Mouse (Mus musculus): ENCODE data around the gene Kcnh1. TPM values are rescaled to one million over a fixed set of nuclear protein-coding genes. Genes with fewer than 3 reads are reported as not detected.

Gene Kcnh1
- polyA plus RNA-seq, 1 experiment: 30.9 TPM

GRCm38 (mm10) chr1:192291286-192291685, 100.7 kb downstream of the Kcnh1 start:
- no peak overlapping the region for H3K27ac ChIP-seq (ENCODE audit: insufficient read depth, low read length)
- no peak overlapping the region for H3K4me3 ChIP-seq (ENCODE audit: insufficient read depth, low read length)
- no peak for TF ChIP-seq CTCF (IDR thresholded peaks at IDR 0.05; ENCODE audit: extremely low read depth, insufficient read depth, low read length)
- TF ChIP-seq POLR2A (IDR thresholded peaks at IDR 0.05; ENCODE audit: extremely low read depth, insufficient read depth, low read length): no peak
- peaks cover 5% of the 10 kb centered on the region for H3K4me1 ChIP-seq (ENCODE audit: control insufficient read depth, insufficient read depth, low read length)

GRCm38 (mm10) chr1:192293391-192293790, 102.8 kb downstream of the Kcnh1 start:
- TF ChIP-seq POLR2A (IDR thresholded peaks at IDR 0.05; ENCODE audit: extremely low read depth, insufficient read depth, low read length): no peak
- no peak for TF ChIP-seq CTCF (IDR thresholded peaks at IDR 0.05; ENCODE audit: extremely low read depth, insufficient read depth, low read length)
- no peak overlapping the region for H3K27ac ChIP-seq (ENCODE audit: insufficient read depth, low read length)
- H3K4me3 ChIP-seq (ENCODE audit: insufficient read depth, low read length): no peak overlapping the region
- H3K4me1 ChIP-seq (ENCODE audit: control insufficient read depth, insufficient read depth, low read length): peaks cover 4% of the 10 kb centered on the region

- H3K27ac ChIP-seq (ENCODE audit: insufficient read depth, low read length): no peak overlapping the region
- peaks cover 2% of the 10 kb centered on the region; the same call in 1 of the 2 replicates for H3K4me1 ChIP-seq (ENCODE audit: control insufficient read depth, insufficient read depth, low read length)
- no peak for TF ChIP-seq CTCF (IDR thresholded peaks at IDR 0.05; ENCODE audit: extremely low read depth, insufficient read depth, low read length)
- TF ChIP-seq POLR2A (IDR thresholded peaks at IDR 0.05; ENCODE audit: extremely low read depth, insufficient read depth, low read length): no peak
- no peak overlapping the region for H3K4me3 ChIP-seq (ENCODE audit: insufficient read depth, low read length)
Observed at GRCm38 (mm10) chr1:192293921-192294320, 103.3 kb downstream of the Kcnh1 start.

GRCm38 (mm10) chr1:192295243-192295860, 104.8 kb downstream of the Kcnh1 start:
- Histone ChIP-seq H3K4me1 (ENCODE audit: control insufficient read depth, insufficient read depth, low read length) (peaks cover 4% of the 10 kb centered on the region), H3K27ac (ENCODE audit: insufficient read depth, low read length) (0 out of 2 replicates have a peak overlapping the region, but pooled peaks have one; percentile 70), H3K4me3 (ENCODE audit: insufficient read depth, low read length) (no peak overlapping the region)
- no peak for TF ChIP-seq CTCF (IDR thresholded peaks at IDR 0.05; ENCODE audit: extremely low read depth, insufficient read depth, low read length)

- Histone ChIP-seq H3K27ac (ENCODE audit: insufficient read depth, low read length) (0 out of 2 replicates have a peak overlapping the region, but pooled peaks have one; percentile 15), H3K4me1 (ENCODE audit: control insufficient read depth, insufficient read depth, low read length) (peaks cover 6% of the 10 kb centered on the region), H3K4me3 (ENCODE audit: insufficient read depth, low read length) (no peak overlapping the region)
- no peak for TF ChIP-seq CTCF (IDR thresholded peaks at IDR 0.05; ENCODE audit: extremely low read depth, insufficient read depth, low read length)
- TF ChIP-seq POLR2A (IDR thresholded peaks at IDR 0.05; ENCODE audit: extremely low read depth, insufficient read depth, low read length): no peak
Observed at GRCm38 (mm10) chr1:192295902-192296301, 105.3 kb downstream of the Kcnh1 start.

GRCm38 (mm10) chr1:192297481-192298128, 107.0 kb downstream of the Kcnh1 start:
- Histone ChIP-seq H3K27ac (ENCODE audit: insufficient read depth, low read length) (no peak overlapping the region), H3K4me3 (ENCODE audit: insufficient read depth, low read length) (no peak overlapping the region), H3K4me1 (ENCODE audit: control insufficient read depth, insufficient read depth, low read length) (peaks cover 6% of the 10 kb centered on the region)
- no peak for TF ChIP-seq POLR2A (IDR thresholded peaks at IDR 0.05; ENCODE audit: extremely low read depth, insufficient read depth, low read length)
- no peak for TF ChIP-seq CTCF (IDR thresholded peaks at IDR 0.05; ENCODE audit: extremely low read depth, insufficient read depth, low read length)

GRCm38 (mm10) chr1:192300417-192300816, 109.8 kb downstream of the Kcnh1 start:
- H3K27ac ChIP-seq (ENCODE audit: insufficient read depth, low read length): no peak overlapping the region
- H3K4me3 ChIP-seq (ENCODE audit: insufficient read depth, low read length): no peak overlapping the region
- H3K4me1 ChIP-seq (ENCODE audit: control insufficient read depth, insufficient read depth, low read length): peaks cover 6% of the 10 kb centered on the region
- TF ChIP-seq POLR2A (IDR thresholded peaks at IDR 0.05; ENCODE audit: extremely low read depth, insufficient read depth, low read length) (no peak), CTCF (IDR thresholded peaks at IDR 0.05; ENCODE audit: extremely low read depth, insufficient read depth, low read length) (no peak)

GRCm38 (mm10) chr1:192303615-192304014, 113.0 kb downstream of the Kcnh1 start:
- Histone ChIP-seq H3K4me3 (ENCODE audit: insufficient read depth, low read length) (no peak overlapping the region), H3K4me1 (ENCODE audit: control insufficient read depth, insufficient read depth, low read length) (peaks cover 3% of the 10 kb centered on the region; the same call in 1 of the 2 replicates), H3K27ac (ENCODE audit: insufficient read depth, low read length) (no peak overlapping the region)
- TF ChIP-seq CTCF (IDR thresholded peaks at IDR 0.05; ENCODE audit: extremely low read depth, insufficient read depth, low read length) (no peak), POLR2A (IDR thresholded peaks at IDR 0.05; ENCODE audit: extremely low read depth, insufficient read depth, low read length) (no peak)

- no peak overlapping the region for H3K4me3 ChIP-seq (ENCODE audit: insufficient read depth, low read length)
- H3K4me1 ChIP-seq (ENCODE audit: control insufficient read depth, insufficient read depth, low read length): peaks cover 2% of the 10 kb centered on the region; the same call in 1 of the 2 replicates
- TF ChIP-seq CTCF (IDR thresholded peaks at IDR 0.05; ENCODE audit: extremely low read depth, insufficient read depth, low read length): no peak
- no peak overlapping the region for H3K27ac ChIP-seq (ENCODE audit: insufficient read depth, low read length)
Observed at GRCm38 (mm10) chr1:192305155-192305554, 114.6 kb downstream of the Kcnh1 start.

- TF ChIP-seq CTCF (IDR thresholded peaks at IDR 0.05; ENCODE audit: extremely low read depth, insufficient read depth, low read length) (no peak), POLR2A (IDR thresholded peaks at IDR 0.05; ENCODE audit: extremely low read depth, insufficient read depth, low read length) (no peak)
- peaks cover 3% of the 10 kb centered on the region; the same call in 1 of the 2 replicates for H3K4me1 ChIP-seq (ENCODE audit: control insufficient read depth, insufficient read depth, low read length)
Observed at GRCm38 (mm10) chr1:192307055-192307454, 116.5 kb downstream of the Kcnh1 start.

More at GRCm38 (mm10) chr1:192307055-192307454, 116.5 kb downstream of the Kcnh1 start:
- Histone ChIP-seq H3K27ac (ENCODE audit: insufficient read depth, low read length) (no peak overlapping the region), H3K4me3 (ENCODE audit: insufficient read depth, low read length) (no peak overlapping the region)
